Mouse (Mus musculus): ENCODE measurements around the gene Nup153. TPM values are rescaled to one million over a fixed set of nuclear protein-coding genes. Genes with fewer than 3 reads are reported as not detected.

Nup153 gene
- polyA plus RNA-seq, 1 experiment from 2014 or later = 38.0 TPM

DNA sequence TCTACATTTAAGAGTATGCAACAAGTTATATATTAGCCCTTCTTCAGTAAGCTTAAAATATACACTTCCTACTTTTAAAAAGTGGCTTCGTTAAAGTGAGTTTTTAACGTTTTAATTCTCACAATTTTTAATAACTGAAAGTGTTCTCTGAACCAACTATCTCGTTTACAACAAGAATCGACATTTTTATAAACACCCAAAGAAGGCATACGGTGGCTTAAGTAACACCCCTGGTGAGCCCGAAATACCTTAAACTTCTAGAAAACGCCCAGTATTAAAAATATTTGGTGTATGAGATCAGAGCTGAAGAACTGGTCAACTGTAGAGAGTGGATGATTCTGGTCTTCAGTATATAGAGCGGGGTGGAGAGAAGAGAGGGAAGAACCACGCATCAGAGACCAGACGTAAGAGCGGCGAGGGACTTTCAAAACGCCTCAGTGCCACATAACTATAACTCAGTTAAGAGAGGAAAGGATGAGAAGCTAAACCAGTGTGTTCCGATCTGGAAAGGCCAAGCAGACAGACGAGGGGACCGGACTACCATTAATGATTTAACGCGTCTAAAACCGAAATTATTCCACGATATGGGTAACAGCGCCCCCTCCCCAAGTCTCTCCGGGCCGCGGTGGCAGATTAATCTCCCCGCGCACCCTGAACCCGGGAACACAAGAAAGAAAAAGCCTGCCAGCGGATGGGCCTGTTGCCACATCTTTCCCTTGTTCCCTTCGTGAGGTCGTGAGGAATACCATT is 1.3 kb downstream of the Nup153 start:
- Histone ChIP-seq H3K4me3 (ENCODE audit: low read depth, low read length) (peak overlapping the region; percentile 92), H3K36me3 (ENCODE audit: control insufficient read depth, insufficient read depth, low read length) (no peaks in the 10 kb centered on the region), H3K4me1 (ENCODE audit: control insufficient read depth, insufficient read depth, low read length) (peaks cover 6% of the 10 kb centered on the region; the same call in 1 of the 2 replicates), H3K9me3 (ENCODE audit: control insufficient read depth, low read depth, low read length) (no peaks in the 10 kb centered on the region), H3K27me3 (ENCODE audit: control insufficient read depth, insufficient read depth, low read length) (no peaks in the 10 kb centered on the region), H3K9ac (replicated peaks; ENCODE audit: low read depth, low read length) (peak overlapping the region; percentile 95), H3K27ac (ENCODE audit: low read length) (peak overlapping the region; percentile 98), H3K4me2 (replicated peaks; ENCODE audit: low read depth, low read length) (peak overlapping the region; percentile 51)
- ATAC-seq (ENCODE audit: insufficient number of reproducible peaks, insufficient read depth, low FRiP score, low read depth) = no peak
- WGBS = under 1% methylated on average over 30 of the region's 30 CpGs

DNA sequence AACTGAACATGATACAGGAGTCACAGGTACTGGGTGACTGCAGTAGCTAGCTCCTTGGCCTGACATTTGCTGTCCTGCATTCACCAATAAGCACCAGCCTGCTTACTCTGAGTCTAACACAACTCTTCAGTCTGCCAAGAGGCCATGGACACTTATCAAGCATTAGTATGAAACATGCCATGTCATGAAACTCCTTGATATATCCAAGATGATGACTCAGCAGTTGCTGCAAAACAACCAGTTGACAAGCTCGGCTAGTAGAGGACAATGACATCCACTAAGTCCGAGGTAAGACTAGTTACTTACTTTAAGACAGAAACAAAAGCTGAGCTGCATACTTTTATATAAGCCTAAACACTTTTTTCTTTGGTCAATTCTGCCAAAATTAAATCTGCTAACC is 2.5 kb downstream of the Nup153 start:
- Histone ChIP-seq H3K9me3 (ENCODE audit: control insufficient read depth, low read depth, low read length) (no peaks in the 10 kb centered on the region), H3K9ac (replicated peaks; ENCODE audit: low read depth, low read length) (peak overlapping the region; percentile 10; the same call in 1 of the 2 replicates), H3K36me3 (ENCODE audit: control insufficient read depth, insufficient read depth, low read length) (no peaks in the 10 kb centered on the region), H3K4me1 (ENCODE audit: control insufficient read depth, insufficient read depth, low read length) (peaks cover 6% of the 10 kb centered on the region; the same call in 1 of the 2 replicates), H3K27ac (ENCODE audit: low read length) (no peak overlapping the region), H3K27me3 (ENCODE audit: control insufficient read depth, insufficient read depth, low read length) (no peaks in the 10 kb centered on the region), H3K4me3 (ENCODE audit: low read depth, low read length) (no peak overlapping the region), H3K4me2 (replicated peaks; ENCODE audit: low read depth, low read length) (peak overlapping the region; percentile 51; the same call in 1 of the 2 replicates)
- ATAC-seq (ENCODE audit: insufficient number of reproducible peaks, insufficient read depth, low FRiP score, low read depth) = no peak
- WGBS = 28% methylated on average over 2 of the region's 2 CpGs

DNA sequence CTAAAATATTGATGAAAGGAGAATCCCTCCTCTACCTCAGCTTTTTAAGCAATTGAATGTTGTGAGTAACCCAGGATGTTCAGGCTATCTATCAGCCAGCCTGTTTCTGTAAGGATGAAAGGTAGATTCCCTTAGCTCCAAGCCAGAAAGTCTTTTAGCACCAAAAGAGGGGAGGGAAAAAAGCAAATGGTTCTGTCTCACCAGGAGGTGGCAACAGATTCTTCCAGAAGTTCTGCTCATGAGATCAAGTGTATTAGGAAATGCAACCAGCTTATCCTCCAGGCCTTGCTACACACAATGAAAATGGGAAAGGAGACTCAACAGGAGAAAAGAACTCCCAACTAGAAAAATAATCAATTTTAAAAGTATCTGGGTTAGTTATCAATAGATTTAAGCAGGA is 3.4 kb downstream of the Nup153 start:
- no peak overlapping the region for H3K4me2 ChIP-seq (replicated peaks; ENCODE audit: low read depth, low read length)

DNA sequence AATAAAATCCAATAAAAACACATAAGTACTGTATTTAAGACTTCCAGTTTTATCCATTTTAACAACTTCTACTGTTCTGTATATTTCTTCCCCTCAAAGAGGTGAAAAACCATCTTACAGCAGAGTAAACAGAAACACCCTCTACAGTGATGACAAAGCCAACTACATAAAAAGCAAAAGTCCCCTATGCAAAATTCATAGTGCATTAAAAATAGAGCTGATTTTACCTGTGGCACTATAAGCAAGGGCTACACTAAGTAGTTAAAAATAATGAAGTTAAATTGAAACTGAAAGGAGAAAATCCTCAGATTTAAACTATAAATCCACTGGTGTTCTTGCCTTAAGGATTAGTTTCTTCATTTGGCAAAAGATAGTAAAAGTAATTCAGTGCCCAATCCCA is 6.7 kb downstream of the Nup153 start:
- ATAC-seq (ENCODE audit: insufficient number of reproducible peaks, insufficient read depth, low FRiP score, low read depth) = no peak
- H3K36me3 ChIP-seq (ENCODE audit: control insufficient read depth, insufficient read depth, low read length) = peaks cover 5% of the 10 kb centered on the region; the same call in 1 of the 2 replicates
- H3K27ac ChIP-seq (ENCODE audit: low read length) = no peak overlapping the region

More for the DNA sequence above, 3.4 kb downstream of the Nup153 start:
- Histone ChIP-seq H3K36me3 (ENCODE audit: control insufficient read depth, insufficient read depth, low read length) (no peaks in the 10 kb centered on the region), H3K9me3 (ENCODE audit: control insufficient read depth, low read depth, low read length) (no peaks in the 10 kb centered on the region), H3K27ac (ENCODE audit: low read length) (no peak overlapping the region), H3K4me3 (ENCODE audit: low read depth, low read length) (no peak overlapping the region), H3K27me3 (ENCODE audit: control insufficient read depth, insufficient read depth, low read length) (no peaks in the 10 kb centered on the region), H3K9ac (replicated peaks; ENCODE audit: low read depth, low read length) (no peak overlapping the region), H3K4me1 (ENCODE audit: control insufficient read depth, insufficient read depth, low read length) (peaks cover 6% of the 10 kb centered on the region; the same call in 1 of the 2 replicates)
- ATAC-seq (ENCODE audit: insufficient number of reproducible peaks, insufficient read depth, low FRiP score, low read depth) = no peak

DNA sequence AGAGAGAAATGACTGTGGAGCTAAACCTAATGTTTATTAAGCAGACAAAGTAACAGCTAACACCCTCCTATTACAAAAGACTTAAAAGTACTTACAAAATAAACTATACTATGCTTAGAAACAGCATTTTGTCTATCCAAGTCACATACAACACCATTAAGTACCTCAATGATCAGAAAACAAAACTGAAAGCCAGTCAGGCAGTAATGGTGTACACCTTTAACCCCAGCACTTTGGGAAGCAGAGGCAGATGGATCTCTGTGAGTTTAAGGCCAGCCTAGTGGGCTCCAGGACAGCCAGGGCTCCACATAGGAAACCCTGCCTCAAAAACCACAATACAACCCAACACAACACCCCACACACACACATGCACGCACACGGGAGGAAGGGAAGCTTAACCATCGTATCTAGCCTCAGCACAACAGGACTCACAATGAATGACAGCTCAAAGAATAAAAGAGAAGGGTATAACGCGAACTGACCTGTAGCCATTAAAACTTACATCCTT is 8.8 kb downstream of the Nup153 start:
- no peak overlapping the region for H3K27ac ChIP-seq (ENCODE audit: low read length)
- WGBS = 82% methylated on average over 5 of the region's 5 CpGs
- no peaks in the 10 kb centered on the region for H3K9me3 ChIP-seq (ENCODE audit: control insufficient read depth, low read depth, low read length)
- no peak overlapping the region for H3K4me3 ChIP-seq (ENCODE audit: low read depth, low read length)
- ATAC-seq (ENCODE audit: insufficient number of reproducible peaks, insufficient read depth, low FRiP score, low read depth) = no peak
- no peaks in the 10 kb centered on the region for H3K27me3 ChIP-seq (ENCODE audit: control insufficient read depth, insufficient read depth, low read length)
- H3K36me3 ChIP-seq (ENCODE audit: control insufficient read depth, insufficient read depth, low read length) = peaks cover 14% of the 10 kb centered on the region; the same call in 1 of the 2 replicates
- H3K4me2 ChIP-seq (replicated peaks; ENCODE audit: low read depth, low read length) = no peak overlapping the region
- no peaks in the 10 kb centered on the region for H3K4me1 ChIP-seq (ENCODE audit: control insufficient read depth, insufficient read depth, low read length)
- H3K9ac ChIP-seq (replicated peaks; ENCODE audit: low read depth, low read length) = no peak overlapping the region

More for the DNA sequence above, 6.7 kb downstream of the Nup153 start:
- H3K4me3 ChIP-seq (ENCODE audit: low read depth, low read length) = no peak overlapping the region
- H3K27me3 ChIP-seq (ENCODE audit: control insufficient read depth, insufficient read depth, low read length) = no peaks in the 10 kb centered on the region
- no peak overlapping the region for H3K9ac ChIP-seq (replicated peaks; ENCODE audit: low read depth, low read length)
- H3K9me3 ChIP-seq (ENCODE audit: control insufficient read depth, low read depth, low read length) = no peaks in the 10 kb centered on the region
- H3K4me2 ChIP-seq (replicated peaks; ENCODE audit: low read depth, low read length) = no peak overlapping the region
- H3K4me1 ChIP-seq (ENCODE audit: control insufficient read depth, insufficient read depth, low read length) = peaks cover 6% of the 10 kb centered on the region; the same call in 1 of the 2 replicates

DNA sequence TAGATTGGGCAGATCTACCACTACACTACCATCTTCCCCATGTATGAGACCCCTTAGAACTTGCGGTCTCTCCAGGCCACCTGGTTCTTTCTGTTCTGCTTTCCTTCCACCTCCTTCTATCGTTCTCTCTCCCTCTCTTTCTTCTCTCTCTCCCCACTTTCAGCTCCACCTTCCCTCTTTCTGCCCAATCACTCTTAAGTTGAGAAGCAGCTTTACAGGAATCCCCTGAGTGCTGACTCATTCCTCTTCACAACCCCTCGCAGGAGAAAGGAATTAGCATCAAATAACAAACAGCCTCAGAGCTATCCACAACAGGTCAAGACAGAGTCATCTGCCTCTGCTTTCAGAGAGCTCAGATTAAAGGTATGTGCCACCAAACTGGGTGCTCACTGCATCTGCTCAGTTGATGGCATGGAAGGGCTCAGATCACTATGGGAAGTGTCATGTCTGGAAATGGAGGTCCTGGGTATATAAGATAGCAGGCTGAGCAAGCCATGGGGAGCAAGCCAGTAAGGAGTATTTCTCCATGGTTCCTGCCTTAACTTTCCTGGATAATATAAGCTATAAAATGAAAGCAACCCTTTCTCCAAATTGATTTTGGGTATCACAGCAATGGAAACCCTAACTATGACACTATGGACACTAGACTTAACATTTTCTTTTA is 11.6 kb downstream of the Nup153 start:
- H3K36me3 ChIP-seq (ENCODE audit: control insufficient read depth, insufficient read depth, low read length) = peaks cover 36% of the 10 kb centered on the region
- H3K9me3 ChIP-seq (ENCODE audit: control insufficient read depth, low read depth, low read length) = no peaks in the 10 kb centered on the region
- no peak overlapping the region for H3K4me3 ChIP-seq (ENCODE audit: low read depth, low read length)
- no peak overlapping the region for H3K27ac ChIP-seq (ENCODE audit: low read length)
- H3K27me3 ChIP-seq (ENCODE audit: control insufficient read depth, insufficient read depth, low read length) = no peaks in the 10 kb centered on the region
- no peak overlapping the region for H3K4me2 ChIP-seq (replicated peaks; ENCODE audit: low read depth, low read length)
- 77% methylated on average over 3 of the region's 3 CpGs for WGBS
- ATAC-seq (ENCODE audit: insufficient number of reproducible peaks, insufficient read depth, low FRiP score, low read depth) = no peak
- H3K4me1 ChIP-seq (ENCODE audit: control insufficient read depth, insufficient read depth, low read length) = no peaks in the 10 kb centered on the region
- no peak overlapping the region for H3K9ac ChIP-seq (replicated peaks; ENCODE audit: low read depth, low read length)

DNA sequence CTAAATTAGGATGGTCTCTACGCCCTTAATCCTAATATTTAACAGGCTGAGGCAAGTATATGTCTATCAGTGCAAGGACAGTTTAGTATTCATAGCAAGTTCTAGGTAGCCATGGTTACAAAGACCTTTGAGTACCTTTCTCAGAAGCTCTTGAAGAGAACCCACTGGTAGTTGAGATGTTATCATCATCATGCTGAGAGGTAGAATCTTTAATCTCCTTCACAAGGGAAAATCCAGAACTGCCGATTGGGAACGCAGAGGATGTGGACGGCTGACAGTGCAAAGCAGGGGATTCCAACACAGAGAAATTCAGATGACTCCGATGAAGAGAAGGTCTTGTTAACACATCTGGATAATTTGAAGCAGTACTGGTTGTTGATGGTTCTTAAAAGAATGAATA is 14.3 kb downstream of the Nup153 start:
- Histone ChIP-seq H3K27me3 (ENCODE audit: control insufficient read depth, insufficient read depth, low read length) (no peaks in the 10 kb centered on the region), H3K9ac (replicated peaks; ENCODE audit: low read depth, low read length) (no peak overlapping the region), H3K9me3 (ENCODE audit: control insufficient read depth, low read depth, low read length) (no peaks in the 10 kb centered on the region), H3K4me1 (ENCODE audit: control insufficient read depth, insufficient read depth, low read length) (no peaks in the 10 kb centered on the region), H3K36me3 (ENCODE audit: control insufficient read depth, insufficient read depth, low read length) (peaks cover 52% of the 10 kb centered on the region), H3K27ac (ENCODE audit: low read length) (no peak overlapping the region), H3K4me2 (replicated peaks; ENCODE audit: low read depth, low read length) (no peak overlapping the region), H3K4me3 (ENCODE audit: low read depth, low read length) (no peak overlapping the region)
- WGBS = 92% methylated on average over 5 of the region's 5 CpGs
- ATAC-seq (ENCODE audit: insufficient number of reproducible peaks, insufficient read depth, low FRiP score, low read depth) = no peak

DNA sequence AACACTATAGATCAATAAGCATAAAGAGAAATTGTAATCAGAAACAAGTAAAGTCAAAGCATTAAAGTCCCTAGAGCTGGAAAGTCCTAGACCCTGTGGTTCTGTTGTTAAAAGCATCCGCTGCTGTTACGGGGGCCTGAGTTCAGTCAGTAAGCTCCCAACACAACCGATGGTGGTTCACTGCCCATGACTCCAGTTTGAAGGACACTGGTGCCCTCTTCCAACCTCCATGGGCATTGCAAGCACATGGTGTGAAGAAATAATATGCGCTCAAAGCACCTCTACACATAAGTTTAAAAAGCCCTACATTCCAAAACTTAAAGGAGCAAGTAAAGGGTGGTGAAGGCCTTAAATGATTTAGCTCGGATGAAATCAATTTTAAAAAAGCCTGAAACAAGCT is 24.6 kb downstream of the Nup153 start:
- H3K9ac ChIP-seq (replicated peaks; ENCODE audit: low read depth, low read length) = no peak overlapping the region
- no peaks in the 10 kb centered on the region for H3K9me3 ChIP-seq (ENCODE audit: control insufficient read depth, low read depth, low read length)
- no peak overlapping the region for H3K4me3 ChIP-seq (ENCODE audit: low read depth, low read length)
- no peak for ATAC-seq (ENCODE audit: insufficient number of reproducible peaks, insufficient read depth, low FRiP score, low read depth)
- no peak overlapping the region for H3K4me2 ChIP-seq (replicated peaks; ENCODE audit: low read depth, low read length)
- peaks cover 30% of the 10 kb centered on the region for H3K36me3 ChIP-seq (ENCODE audit: control insufficient read depth, insufficient read depth, low read length)
- H3K27ac ChIP-seq (ENCODE audit: low read length) = no peak overlapping the region
- H3K27me3 ChIP-seq (ENCODE audit: control insufficient read depth, insufficient read depth, low read length) = no peaks in the 10 kb centered on the region
- WGBS = 87% methylated on average over 5 of the region's 5 CpGs
- H3K4me1 ChIP-seq (ENCODE audit: control insufficient read depth, insufficient read depth, low read length) = no peaks in the 10 kb centered on the region
